Mouse (Mus musculus) heart, adult 11 months (tissue): ENCODE measurements around the gene Sin3b.
A peak's percentile ranks its signal among the peaks of the same experiment; 100 is the strongest.

Source experiments
- DNase-seq: peaks from one replicate; pipeline ENCODE4 v3.0.0; 2022

Sin3b gene

DNA sequence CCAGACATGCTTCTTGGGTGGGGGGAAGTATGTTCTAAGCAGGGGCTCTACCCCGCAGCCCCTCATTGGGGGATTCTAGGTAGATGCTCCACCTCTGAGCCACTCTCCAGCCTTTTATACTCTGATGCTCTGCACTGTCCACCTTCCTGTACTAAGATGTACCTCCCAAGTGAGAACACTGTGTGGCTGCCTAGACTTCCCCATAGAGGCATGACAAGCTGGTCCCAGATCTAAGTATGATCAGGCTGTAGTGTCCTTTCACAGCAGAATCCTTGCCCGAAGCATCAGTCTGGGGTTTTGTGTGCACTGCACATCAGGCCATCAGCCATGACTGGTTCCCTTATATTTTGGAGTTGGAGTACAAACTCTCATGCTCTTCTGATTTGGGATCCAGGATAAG is 32.9 kb downstream of the Sin3b start:
- peak; percentile 63 for DNase-seq

DNA sequence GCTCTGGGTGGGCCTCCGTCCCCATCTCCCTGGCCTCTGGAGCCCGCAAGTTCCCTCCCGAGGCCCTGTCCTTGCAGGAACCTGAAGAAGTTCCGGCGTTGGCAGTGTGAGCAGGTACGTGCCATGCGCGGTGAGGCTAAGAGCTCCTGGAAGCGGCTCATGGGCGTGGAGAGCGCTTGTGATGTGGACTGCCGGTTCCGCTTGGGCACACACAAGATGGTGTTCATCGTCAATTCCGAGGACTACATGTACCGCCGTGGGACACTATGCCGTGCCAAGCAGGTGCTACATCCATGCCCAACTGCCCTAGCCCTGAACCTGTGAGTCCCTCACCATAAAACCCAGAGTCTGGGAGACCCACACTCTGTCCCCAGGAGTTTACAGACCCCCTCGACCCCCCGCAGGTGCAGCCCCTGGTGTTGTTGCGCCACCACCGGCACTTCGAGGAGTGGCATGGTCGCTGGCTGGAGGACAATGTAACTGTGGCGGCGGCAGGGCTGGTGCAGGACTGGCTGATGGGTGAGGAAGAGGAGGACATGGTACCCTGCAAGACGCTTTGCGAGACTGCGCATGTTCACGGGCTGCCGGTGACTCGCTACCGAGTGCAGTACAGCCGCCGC is 33.8 kb downstream of the Sin3b start:
- DNase-seq: peak; percentile 88

DNA sequence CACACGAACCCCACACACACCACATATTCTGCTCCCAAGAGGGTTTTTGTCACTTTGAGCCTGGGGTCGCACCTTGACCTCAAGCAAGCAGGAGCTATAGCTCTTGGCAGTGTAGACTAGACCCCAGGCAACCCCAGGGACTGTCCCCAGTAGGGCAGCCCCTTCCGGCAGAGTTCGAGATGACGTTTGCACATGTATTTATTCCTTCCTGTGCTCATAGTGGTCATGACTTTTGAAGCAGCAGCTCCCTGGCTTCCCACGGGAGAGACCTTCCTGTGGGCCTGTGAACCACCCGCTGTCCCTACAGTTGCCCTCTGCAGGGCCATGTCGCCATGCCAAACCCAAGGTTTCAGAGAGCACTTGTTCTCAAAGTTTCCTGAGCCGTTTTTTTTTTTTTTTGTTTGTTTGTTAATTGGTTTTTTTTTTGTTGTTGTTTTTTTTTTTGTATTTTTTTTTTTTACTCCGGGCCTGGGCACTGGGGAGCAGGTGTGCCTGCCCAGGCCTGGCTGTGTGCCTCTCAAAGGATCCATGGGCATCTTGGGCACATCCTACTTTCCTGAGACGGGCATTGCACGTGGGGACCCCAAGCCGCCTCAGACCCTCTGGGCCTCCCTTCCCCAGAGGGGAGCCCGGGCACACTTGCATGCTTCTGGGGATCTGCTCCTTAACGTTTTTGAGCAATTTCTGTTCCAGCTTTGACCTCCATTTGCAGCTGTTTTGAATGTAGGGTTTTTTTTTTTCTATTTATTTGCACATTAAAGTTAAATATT is 34.5 kb downstream of the Sin3b start:
- DNase-seq: peak; percentile 81

DNA sequence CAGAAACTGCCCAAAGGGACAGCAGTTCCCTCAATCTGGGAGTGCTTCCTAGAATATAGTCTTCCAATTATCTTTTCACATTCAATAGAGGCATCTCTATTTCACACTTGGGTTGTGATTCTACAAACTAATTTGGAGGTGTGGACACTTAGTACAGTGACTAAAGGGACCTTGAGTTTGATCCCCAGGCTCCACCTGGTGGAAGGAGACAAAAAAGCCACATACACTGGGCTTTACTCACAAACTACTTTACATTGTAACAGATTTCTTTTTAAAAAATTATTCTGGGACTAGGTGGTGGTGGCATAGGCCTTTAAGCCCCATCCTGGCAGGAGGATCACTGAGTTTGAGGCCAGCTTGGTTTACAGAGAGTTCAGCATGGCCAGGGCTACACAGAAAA is 35.2 kb downstream of the Sin3b start:
- peak; percentile 30 for DNase-seq

DNA sequence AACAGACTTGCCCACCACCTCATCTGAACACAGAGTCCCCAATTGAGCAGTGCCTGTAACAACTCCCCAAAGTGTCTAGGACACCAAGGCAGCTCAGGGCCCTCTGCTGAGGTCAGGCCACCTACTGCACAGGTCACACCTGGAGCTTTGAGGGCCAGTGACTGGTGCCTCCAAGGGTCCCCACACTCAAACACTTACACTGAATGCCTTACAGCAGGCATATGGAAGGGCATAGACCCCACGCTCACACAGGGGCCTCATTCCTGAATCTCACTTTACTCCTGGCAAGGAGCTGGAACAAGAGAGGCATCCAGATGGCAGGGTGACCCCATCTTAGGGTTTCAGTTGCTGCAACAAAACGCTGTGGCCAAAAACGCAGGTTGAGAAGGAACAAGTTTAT is 37.1 kb downstream of the Sin3b start:
- DNase-seq: peak; percentile 80

DNA sequence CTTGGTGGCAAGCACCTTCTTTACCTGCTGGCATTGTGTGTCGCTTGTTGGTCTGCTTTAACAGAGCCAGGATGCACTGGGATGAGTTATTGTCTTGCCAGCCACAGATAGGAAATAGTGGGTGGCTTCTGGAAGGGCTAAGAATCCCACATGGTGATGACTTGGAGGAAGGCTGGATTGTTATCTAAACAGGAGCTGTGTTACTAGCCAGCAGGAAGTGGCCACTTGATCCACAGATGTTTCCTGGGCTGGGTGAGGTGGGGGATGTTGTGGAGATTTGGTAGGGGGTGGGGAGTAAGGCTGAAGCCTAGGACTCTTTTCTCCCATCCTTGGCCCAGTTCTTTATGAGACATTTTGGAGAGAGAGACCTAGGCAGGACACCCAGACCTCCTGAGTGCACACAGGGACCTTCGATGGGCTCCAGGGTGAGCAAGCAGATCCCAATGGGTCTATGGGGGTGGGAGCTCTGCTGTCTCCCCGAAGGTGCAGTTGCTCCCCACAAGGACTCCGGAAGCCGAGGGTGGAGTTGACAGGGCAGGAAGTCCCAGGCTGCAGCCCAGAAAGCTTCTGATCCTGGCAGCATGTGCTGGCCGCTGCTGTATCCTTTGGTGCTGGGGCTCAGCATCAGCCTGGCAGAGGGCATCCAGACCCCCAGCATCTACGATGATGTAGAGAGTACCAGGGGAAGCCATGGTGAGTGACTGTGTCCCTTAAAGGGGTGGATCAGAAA is 38.4 kb downstream of the Sin3b start, which contains the start of gene F2rl3:
F2rl3 (plus strand) TSS at position 559 of the 730 bp plus-strand sequence.
- DNase-seq: peak; percentile 96

DNA sequence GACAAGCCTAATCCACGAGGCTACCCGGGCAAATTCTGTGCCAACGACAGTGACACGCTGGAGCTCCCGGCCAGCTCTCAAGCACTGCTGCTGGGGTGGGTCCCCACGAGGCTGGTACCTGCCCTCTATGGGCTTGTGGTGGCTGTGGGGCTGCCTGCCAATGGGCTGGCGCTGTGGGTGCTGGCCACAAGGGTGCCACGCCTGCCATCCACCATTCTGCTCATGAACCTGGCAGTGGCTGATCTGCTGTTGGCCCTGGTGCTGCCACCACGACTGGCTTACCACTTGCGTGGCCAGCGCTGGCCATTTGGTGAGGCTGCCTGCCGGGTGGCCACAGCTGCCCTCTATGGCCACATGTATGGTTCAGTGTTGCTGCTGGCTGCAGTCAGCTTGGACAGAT is 39.2 kb downstream of the Sin3b start:
- DNase-seq: peak; percentile 83

DNA sequence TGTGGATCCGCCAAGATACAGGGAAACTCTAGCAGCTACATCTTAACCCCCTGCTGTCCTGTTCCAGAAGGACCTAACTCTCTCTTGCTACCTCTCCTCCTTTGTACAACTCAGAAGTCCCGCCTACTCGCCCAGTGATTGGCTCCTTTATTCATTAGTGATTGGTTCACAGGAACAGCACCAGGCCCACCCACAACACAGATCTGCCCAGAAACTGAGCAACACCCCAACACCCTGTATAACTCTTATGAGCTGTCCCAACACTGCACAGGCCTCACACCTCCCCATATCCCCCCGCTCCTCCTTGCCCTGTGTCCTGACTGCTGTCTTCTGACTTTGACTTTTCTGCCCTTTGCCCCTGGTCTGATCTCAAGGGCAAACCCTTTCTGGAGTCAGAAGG is 42.6 kb downstream of the Sin3b start:
- peak; percentile 70 for DNase-seq

DNA sequence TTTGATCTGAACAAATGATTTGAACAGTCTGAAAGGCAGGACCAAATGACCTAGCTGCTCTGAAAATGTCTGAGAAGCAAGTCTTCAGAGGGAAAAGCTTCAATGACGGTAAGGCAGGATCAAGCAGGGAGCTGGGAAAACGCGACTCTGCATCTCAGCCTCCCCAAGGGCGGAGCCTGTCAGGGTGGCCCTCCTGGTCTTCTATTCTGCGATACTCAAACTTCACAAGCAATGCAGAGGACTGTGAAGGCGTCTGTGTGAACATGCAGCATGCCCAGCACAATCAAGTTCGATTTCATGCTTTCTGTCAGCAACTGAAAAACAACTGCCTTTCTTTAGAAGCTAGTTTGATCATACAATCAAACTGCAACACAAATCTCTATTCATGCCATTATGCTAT is 43.7 kb downstream of the Sin3b start:
- DNase-seq: peak; percentile 79

DNA sequence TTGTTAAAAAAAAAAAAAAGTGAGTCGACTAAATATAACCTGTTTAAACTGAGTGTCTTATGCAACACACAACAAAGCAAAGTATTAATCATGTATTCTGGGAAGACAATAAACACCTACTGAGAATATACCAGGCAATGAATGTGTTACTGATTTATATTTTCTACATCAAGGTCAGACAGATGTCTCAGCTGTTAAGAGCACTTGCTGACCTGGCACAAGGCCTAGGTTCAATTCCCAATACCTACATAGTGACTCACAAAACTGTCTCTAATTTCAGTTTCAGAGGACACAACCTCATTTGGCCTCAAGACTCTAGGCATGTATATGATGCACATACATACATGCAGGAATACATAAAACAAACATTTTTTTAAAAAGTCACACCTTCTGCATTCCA is 54.7 kb downstream of the Sin3b start:
- no peak for DNase-seq

DNA sequence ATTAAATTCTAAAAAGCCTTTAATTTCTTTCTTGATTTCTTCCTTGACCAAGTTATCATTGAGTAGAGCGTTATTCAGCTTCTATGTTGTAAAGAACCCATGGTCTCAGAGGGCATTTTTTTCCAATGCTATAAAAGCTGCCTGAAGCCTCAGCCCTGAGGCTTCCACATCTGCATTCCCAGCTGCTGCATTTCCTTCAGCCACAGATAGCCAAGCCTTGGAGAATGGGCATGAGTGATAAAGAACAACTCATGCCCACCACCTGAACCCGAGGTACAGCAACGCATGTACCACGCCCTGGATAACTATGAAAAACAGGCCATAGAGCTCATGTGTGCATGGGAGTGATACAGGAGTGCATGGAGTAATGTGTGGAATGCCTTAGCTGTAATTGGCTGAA is 57.6 kb downstream of the Sin3b start:
- no peak for DNase-seq

DNA sequence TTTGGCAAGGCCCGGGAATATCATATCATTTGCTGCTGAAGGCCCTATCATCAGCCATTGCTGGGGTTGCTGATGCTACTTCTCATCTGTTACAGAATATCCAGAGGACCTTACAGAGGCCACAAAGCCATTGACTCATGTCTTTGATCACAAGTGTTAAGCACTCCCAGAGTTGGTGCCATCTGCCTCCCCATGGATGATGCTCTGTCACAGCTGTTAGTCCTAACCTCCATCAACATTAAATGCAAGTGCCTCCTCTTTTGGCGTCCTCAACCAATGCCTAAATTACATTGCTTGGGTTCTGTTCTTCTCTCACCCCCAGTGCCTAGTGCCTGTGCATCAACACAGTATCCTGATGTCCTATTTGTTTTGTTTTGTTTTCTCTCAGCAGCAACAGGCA is 78.5 kb downstream of the Sin3b start:
- DNase-seq: no peak
